Mouse (Mus musculus): ENCODE results near the gene Psmd13.

The Psmd13 gene

GRCm38 (mm10) chr7:140907131-140907530 is 25.4 kb downstream of the Psmd13 start:
- DNase-seq (ENCODE audit: low read depth) = no peak

GRCm38 (mm10) chr7:140907697-140908096 is 25.9 kb downstream of the Psmd13 start:
- no peak for DNase-seq (ENCODE audit: low read depth)

- DNase-seq (ENCODE audit: low read depth) = no peak
Observed at GRCm38 (mm10) chr7:140908181-140908580, 26.4 kb downstream of the Psmd13 start.

GRCm38 (mm10) chr7:140908634-140909107 is 26.9 kb downstream of the Psmd13 start:
- DNase-seq (ENCODE audit: low read depth) = peak; percentile 61

GRCm38 (mm10) chr7:140912293-140912692 is 30.5 kb downstream of the Psmd13 start:
- no peak for DNase-seq (ENCODE audit: low read depth)

GRCm38 (mm10) chr7:140912846-140913482 is 31.2 kb downstream of the Psmd13 start:
- no peak for DNase-seq (ENCODE audit: low read depth)

- no peak for DNase-seq (ENCODE audit: low read depth)
Observed at GRCm38 (mm10) chr7:140914031-140914690, 32.4 kb downstream of the Psmd13 start.

- no peak for DNase-seq (ENCODE audit: low read depth)
Observed at GRCm38 (mm10) chr7:140919911-140920310, 38.1 kb downstream of the Psmd13 start.

GRCm38 (mm10) chr7:140920418-140921029 is 38.8 kb downstream of the Psmd13 start, which contains the start of gene Nlrp6:
Gene Nlrp6 (plus strand): TSS chr7:140920902.
- DNase-seq (ENCODE audit: low read depth) = no peak

GRCm38 (mm10) chr7:140921225-140921975 is 39.6 kb downstream of the Psmd13 start:
- no peak for DNase-seq (ENCODE audit: low read depth)

- DNase-seq (ENCODE audit: low read depth) = no peak
Observed at GRCm38 (mm10) chr7:140922398-140923069, 40.8 kb downstream of the Psmd13 start.

- no peak for DNase-seq (ENCODE audit: low read depth)
Observed at GRCm38 (mm10) chr7:140923070-140923775, 41.5 kb downstream of the Psmd13 start.

- no peak for DNase-seq (ENCODE audit: low read depth)
Observed at GRCm38 (mm10) chr7:140927181-140927580, 45.4 kb downstream of the Psmd13 start.

- peak; percentile 25 for DNase-seq (ENCODE audit: low read depth)
Observed at GRCm38 (mm10) chr7:140938436-140938835, 56.7 kb downstream of the Psmd13 start.

- DNase-seq (ENCODE audit: low read depth) = no peak
Observed at GRCm38 (mm10) chr7:140938896-140939295, 57.1 kb downstream of the Psmd13 start.

GRCm38 (mm10) chr7:140939669-140940171 is 58.0 kb downstream of the Psmd13 start:
- DNase-seq (ENCODE audit: low read depth) = no peak

- peak; percentile 71 for DNase-seq (ENCODE audit: low read depth)
Observed at GRCm38 (mm10) chr7:140941222-140942051, 59.7 kb downstream of the Psmd13 start, which contains the start of gene Pgghg. Gene Pgghg (plus strand): TSS chr7:140941391.

- DNase-seq (ENCODE audit: low read depth) = no peak
Observed at GRCm38 (mm10) chr7:140942341-140942740, 60.6 kb downstream of the Psmd13 start.

- no peak for DNase-seq (ENCODE audit: low read depth)
Observed at GRCm38 (mm10) chr7:140942811-140943210, 61.0 kb downstream of the Psmd13 start.

GRCm38 (mm10) chr7:140943356-140943755 is 61.6 kb downstream of the Psmd13 start:
- no peak for DNase-seq (ENCODE audit: low read depth)

Data from c-Kit-positive CD71-positive TER-119-negative erythroid progenitor cells, embryonic 14.5 days (primary cell).